11 mouse cellular contexts compared by ENCODE assay signal in the genomic region with DNA sequence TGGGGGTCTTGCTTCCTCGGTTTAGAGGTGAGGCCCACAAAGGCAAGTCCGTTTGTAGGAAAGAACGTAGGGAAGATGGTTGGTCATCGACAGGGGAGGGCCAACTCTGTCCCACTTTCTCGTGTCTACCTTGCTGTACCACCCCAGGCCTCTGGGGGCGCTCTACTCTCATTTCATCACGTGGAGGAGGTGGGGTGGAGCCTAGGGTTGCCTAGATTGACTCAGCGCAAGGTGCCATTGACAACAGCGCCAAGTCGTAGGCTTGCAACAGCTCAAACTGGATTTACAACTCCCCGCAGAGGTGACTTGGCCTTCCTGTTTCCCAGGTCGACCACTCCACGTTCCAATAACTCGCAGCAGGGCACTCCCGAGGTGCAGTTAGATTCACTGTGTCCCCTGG. TPM values are rescaled to one million over a fixed set of nuclear protein-coding genes. Genes with fewer than 3 reads are reported as not detected.
A peak's percentile ranks its signal among the peaks of the same experiment; 100 is the strongest.
DNase-seq lines count a peak whose midpoint lies in the region; ATAC-seq lines count a peak whose summit lies in the region.
"Had no signal": no experiment of that assay in that cellular context is flagged by ENCODE, and none has a peak within 500 bp of the region (broad histone marks: within the 10 kb centered on the region; RNA-seq: fewer than 3 reads in every experiment).

No protein-coding gene starts in this region.

- no peaks in the 10 kb centered on the region for H3K36me3 ChIP-seq in heart, embryonic 13.5 days

- peak overlapping the region; percentile 60 for H3K4me2 ChIP-seq in heart, embryonic 13.5 days

- no peak for ATAC-seq in heart, embryonic 13.5 days (ENCODE audit: extremely low read depth, insufficient number of reproducible peaks, low FRiP score, low TSS enrichment)

- peak overlapping the region; percentile 47; the same call in 1 of the 2 replicates for H3K9ac ChIP-seq in heart, embryonic 13.5 days

- H3K27ac ChIP-seq in heart, embryonic 13.5 days (replicated peaks): no peak overlapping the region

- WGBS in heart, embryonic 13.5 days: 36% methylated on average over 15 of the region's 15 CpGs

- no peaks in the 10 kb centered on the region; the same call in 1 of the 2 replicates for H3K9me3 ChIP-seq in heart, embryonic 13.5 days

- peaks cover 5% of the 10 kb centered on the region for H3K4me1 ChIP-seq in heart, embryonic 13.5 days

- no peak for DNase-seq in heart, adult 8-10 months (ENCODE audit: low spot score)
- peak; percentile 58 to 60 for DNase-seq in B cell, adult 2 months
- peak; percentile 77 for DNase-seq in WW6 (ENCODE audit: low read depth, low spot score)
- peak; percentile 20 for DNase-seq in liver
- DNase-seq in spleen, adult 18-20 months: no peak
- no peak for DNase-seq in cerebellum, adult 11 months
- no peak for DNase-seq in gastrocnemius, postnatal 4 days (ENCODE audit: low spot score in 2 of 2)
- DNase-seq: cerebellum, adult 8-10 months; right cerebral cortex, postnatal 14 days had no signal

- peak overlapping the region; percentile 27 for H3K4me3 ChIP-seq in heart, embryonic 13.5 days

- H3K27me3 ChIP-seq in heart, embryonic 13.5 days (replicated peaks): no peaks in the 10 kb centered on the region

RNA-seq across cellular contexts. Expression of a gene that starts 27.3 kb away (rescaled TPM):
- polyA plus RNA-seq in heart, embryonic 13.5 days (2015; fragmentation: Nextera tagmentation; extraction: Ambion mirVana): 0.17 and 0.22 TPM in 2 replicates
- under 1 TPM; 0.13 to 0.28 (median 0.17) TPM for total RNA-seq in heart, adult 8-10 months (2022)
- under 1 TPM in 1 of 2 experiments, not detected in 1; 0.05 TPM for total RNA-seq in gastrocnemius, postnatal 4 days (2021)
- polyA plus RNA-seq: limb, embryonic 11.5 days had no signal

Comparison
In these comparisons a context has a peak if more than half of its experiments do, and no peak if none do; other contexts are left out.
1. DNase-seq: peak in B cell, adult 2 months (2 of 2), WW6 (single experiment) and liver (single experiment); none in heart, adult 8-10 months (single experiment), spleen, adult 18-20 months (0 of 2), cerebellum, adult 11 months (single experiment) and gastrocnemius, postnatal 4 days (0 of 2).